Mouse (Mus musculus) adrenal gland, postnatal 4 days (tissue): ENCODE results near the gene Cbx3. TPM values are rescaled to one million over a fixed set of nuclear protein-coding genes. Genes with fewer than 3 reads are reported as not detected.
A peak's percentile ranks its signal among the peaks of the same experiment; 100 is the strongest.

ENCODE experiments used
- DNase-seq, 2 experiments: peaks; one replicate each; pipeline ENCODE4 v3.0.0; 2021 to 2022; ENCODE audit warnings: low spot score in 2 of 2, mixed read lengths in 2 of 2
- total RNA-seq, 2 experiments: library from RNA; stranded (reverse); gene quantifications; 2 replicates each; pipeline ENCODE4 v1.2.3; 2021

Cbx3 gene
- total RNA-seq, 2 experiments from 2014 or later = 172 to 178 TPM

DNA sequence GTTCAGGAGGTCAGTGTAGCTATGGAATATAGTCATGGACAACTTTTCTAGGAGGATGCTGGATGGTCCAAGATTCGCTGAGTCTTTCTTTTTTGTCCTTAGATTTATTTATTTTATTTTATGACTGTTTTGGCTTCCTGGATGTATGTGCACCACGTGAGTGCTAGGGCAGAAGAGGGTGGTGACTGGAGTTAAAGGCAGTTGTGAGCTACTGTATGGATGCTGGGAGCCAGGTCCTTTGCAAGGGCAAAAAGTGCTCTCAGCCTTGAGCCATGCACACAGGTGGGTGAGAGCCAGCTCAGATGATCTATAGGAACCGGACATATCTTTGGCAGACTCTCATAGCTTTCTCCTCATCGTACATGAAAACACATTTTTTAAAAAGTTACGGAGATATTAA lies 53.1 kb downstream of the Cbx3 start:
- DNase-seq = no peak

DNA sequence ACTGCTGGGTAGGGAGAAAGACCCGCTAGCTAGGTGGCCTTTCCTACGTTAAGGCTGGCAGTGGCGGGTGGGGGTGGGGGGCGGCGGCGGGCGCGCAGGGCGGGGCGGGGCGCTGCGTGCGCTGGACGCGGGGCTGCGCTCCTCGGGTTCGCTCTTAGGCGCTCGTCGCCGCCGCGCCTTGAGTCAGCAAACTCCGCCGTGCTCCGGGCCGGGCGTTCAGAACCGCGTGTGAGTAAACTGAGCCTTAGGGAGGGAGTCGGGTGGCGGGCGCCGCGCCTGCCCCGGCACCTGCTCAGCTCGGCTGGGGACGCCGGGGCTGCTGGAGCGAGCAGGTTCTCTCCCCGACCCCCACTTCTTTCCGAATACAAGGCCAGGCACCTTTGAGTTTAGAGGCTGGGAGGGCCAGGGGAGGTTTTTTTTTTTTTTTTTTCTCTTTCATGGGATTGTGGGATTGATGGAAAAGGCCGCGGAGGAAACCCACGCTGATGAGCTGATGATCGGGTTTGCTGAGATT lies 53.7 kb downstream of the Cbx3 start, which contains the start of gene Snx10:
Gene Snx10, plus strand, starts transcription at position 95 of the 514 bp plus-strand sequence.
- peak in 1 of 2 experiments; percentile 8 for DNase-seq

- no peak for DNase-seq
Measured at GRCm38 (mm10) chr6:51524321-51524931, 54.3 kb downstream of the Cbx3 start.

GRCm38 (mm10) chr6:51525001-51525400 lies 54.8 kb downstream of the Cbx3 start:
- no peak for DNase-seq

DNA sequence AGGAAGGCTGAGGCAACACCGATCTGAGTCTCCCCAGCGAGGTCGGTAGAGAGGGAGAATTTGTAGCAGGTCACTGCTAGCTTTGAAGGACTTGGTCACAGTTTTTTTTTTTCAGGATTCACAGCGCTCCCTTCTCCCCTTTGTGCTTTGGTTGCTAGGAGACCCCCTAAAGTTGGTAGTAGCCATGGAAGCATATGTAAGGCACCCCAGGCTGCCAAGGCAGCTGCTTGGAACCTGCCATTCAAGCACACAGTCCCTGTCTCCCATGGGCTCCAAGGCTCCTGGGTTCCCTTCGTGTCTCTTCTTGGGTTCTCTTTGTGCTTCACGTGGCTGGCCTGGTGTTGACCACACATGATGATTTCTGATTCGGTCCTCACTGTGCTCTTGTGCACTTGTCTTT lies 59.3 kb downstream of the Cbx3 start:
- DNase-seq = no peak

Other genes with a start within 250 kb of the Cbx3 start
- gene Nfe2l3, start 37.7 kb upstream of the Cbx3 start, total RNA-seq = 1 to 10 TPM in 1 of 2 experiments, under 1 TPM in 1; 0.96 to 2.1 TPM
- 100 to 1,000 TPM; 776 to 871 TPM for gene Hnrnpa2b1, start 466 bp upstream of the Cbx3 start, total RNA-seq
- 10 to 100 TPM; 14.5 TPM for gene Snx10, start 53.5 kb downstream of the Cbx3 start, total RNA-seq